Mouse (Mus musculus): ENCODE results near the gene Adgre4. TPM values are rescaled to one million over a fixed set of nuclear protein-coding genes. Genes with fewer than 3 reads are reported as not detected.

Adgre4 gene
- 0.92 to 2.0 TPM (median 1.4 TPM) in 4 replicates for total RNA-seq (2023)

DNA sequence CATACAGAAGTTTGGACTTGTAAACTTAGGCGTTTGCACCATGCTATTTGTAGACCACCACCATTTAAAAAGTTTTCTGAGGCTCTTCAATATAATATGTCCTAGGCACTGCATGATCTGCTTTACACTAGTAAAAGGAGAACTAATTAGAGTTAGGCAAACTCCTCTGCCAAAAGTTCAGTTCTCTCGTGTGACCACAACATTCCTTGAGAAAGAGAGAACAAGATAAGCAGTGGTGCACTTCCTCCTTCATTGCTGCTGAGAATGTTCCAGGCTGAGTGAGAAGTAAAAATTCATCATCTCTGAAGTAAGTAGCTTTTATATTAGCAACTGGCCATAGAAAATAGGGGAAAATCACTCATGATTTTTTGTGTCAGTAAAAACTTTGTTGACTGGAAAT lies at the start of gene Adgre4:
Gene Adgre4 (plus strand): TSS at position 199 of the 400 bp plus-strand sequence.

DNA sequence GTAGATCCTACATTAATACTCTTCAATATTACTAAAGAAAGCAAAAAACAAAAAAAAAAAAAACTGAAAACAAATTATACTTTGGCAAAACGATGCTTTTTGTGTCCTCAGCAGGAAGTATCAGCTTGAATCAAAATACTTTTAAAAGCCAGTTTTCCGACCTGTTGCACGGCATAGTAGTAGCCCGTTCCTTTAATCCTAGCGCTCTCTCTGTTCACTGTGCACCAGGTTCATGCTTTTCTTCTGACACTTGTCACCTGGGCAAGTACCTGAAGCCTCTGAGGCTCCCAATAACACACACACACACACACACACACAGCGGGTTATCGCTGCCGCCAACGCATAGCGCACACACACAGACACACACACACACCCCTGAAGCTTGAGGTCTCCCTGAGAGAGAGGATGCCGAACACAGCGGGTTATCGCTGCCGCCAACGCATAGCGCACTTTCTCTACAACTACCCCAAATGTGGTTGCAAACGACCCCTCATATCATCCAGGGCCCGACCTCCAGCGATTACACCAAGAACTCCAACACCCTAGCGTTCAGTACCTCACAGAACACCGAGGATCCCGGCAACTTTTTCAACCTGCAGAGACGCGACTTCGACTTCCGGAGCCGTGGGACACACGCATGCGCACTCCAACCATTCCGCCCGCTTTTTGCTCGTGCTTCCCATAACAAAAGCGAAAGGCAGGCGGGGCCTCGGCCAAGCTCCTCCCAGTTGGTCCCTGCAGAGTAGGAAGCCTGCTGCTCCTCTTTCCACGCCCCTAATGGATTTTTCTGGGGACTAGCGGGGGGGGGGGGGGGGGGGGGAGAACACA lies 37.6 kb upstream of the Adgre4 start, which contains the start of gene Pot1b:
Gene Pot1b (minus strand): TSS at position 645 of the 828 bp plus-strand sequence.

DNA sequence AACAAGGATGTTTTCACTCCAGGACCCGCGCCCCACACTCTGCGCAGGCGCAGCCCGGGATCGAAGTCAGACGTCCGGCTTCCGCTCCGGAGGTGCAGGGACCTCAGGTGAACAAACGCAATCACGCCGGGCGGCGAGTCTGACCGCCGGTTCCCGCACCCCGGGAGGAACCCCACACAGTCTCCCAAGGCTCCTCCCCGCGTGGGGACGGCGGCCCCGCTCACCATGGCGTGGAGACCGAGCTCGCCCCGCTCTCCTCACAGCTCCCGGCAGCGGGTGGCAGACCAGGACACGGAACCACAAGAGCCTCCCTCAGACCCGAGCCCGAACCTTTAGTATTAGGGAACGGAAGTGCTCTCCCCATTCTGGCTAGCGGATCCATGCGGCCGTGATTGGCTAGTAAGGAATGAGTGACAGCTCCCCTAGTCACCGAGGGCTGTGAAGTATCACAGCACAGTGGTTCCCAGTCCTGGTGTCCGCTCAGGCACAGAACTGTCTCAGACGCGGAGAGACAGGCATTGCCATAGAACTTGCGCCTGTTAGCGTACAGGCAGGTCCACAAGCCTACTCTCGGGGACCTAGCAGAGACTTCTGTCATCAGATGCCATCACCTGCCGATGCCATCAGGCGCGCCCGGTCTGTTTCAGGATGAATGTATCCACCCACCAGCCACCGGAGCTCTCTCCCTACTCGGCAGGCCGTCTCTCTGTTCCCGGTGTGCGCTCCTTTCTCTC lies 129.0 kb downstream of the Adgre4 start, which contains the start of gene Zfp119a:
Gene Zfp119a (minus strand): TSS at position 295 of the 734 bp plus-strand sequence.

Other genes starting within 250 kb of the Adgre4 start
- gene Vmn2r118, start 124.8 kb upstream of the Adgre4 start, total RNA-seq (2023): not detected in 4 replicates
- 30.8 to 37.3 TPM (median 36.3 TPM) in 4 replicates for gene Pot1b, start 37.4 kb upstream of the Adgre4 start, total RNA-seq (2023)
- gene Zfp119a, start 128.9 kb downstream of the Adgre4 start, total RNA-seq (2023): 9.7 to 11.3 TPM (median 10.7 TPM) in 4 replicates
- gene Zfp959, start 142.1 kb downstream of the Adgre4 start, total RNA-seq (2023): 19.1 to 20.5 TPM (median 19.2 TPM) in 4 replicates
- gene Zfp119b, start 199.5 kb downstream of the Adgre4 start, total RNA-seq (2023): 3.3 to 6.1 TPM (median 5.2 TPM) in 4 replicates
- 14.2 to 17.7 TPM (median 15.5 TPM) in 4 replicates for gene Ebi3, start 202.7 kb downstream of the Adgre4 start, total RNA-seq (2023)
- 44.4 to 50.9 TPM (median 50.3 TPM) in 4 replicates for gene Yju2, start 209.1 kb downstream of the Adgre4 start, total RNA-seq (2023)
- 0.81 to 2.9 TPM (median 1.8 TPM) in 4 replicates for gene Shd, start 220.5 kb downstream of the Adgre4 start, total RNA-seq (2023)
- gene Fsd1, start 236.5 kb downstream of the Adgre4 start, total RNA-seq (2023): not detected in 4 replicates